Mouse (Mus musculus): ENCODE measurements around the gene Itgb3bp. TPM values are rescaled to one million over a fixed set of nuclear protein-coding genes. Genes with fewer than 3 reads are reported as not detected.
A peak's percentile ranks its signal among the peaks of the same experiment; 100 is the strongest.

Gene Itgb3bp
- 1 to 10 TPM; 4.7 to 5.6 TPM for total RNA-seq (2021)
- long read RNA-seq, experiment 1, transcript Itgb3bp-204 (9 exons, 2,806 nt): major isoform, 6 of 19 reads
- long read RNA-seq, experiment 1, partial matches to known transcripts: 2 of 19 reads
- long read RNA-seq, experiment 1, other reads (novel, unspliced or antisense): 11 of 19 reads
- long read RNA-seq, experiment 2, partial matches to known transcripts: 0 of 9 reads
- long read RNA-seq, experiment 2, other reads (novel, unspliced or antisense): 6 of 9 reads

DNA sequence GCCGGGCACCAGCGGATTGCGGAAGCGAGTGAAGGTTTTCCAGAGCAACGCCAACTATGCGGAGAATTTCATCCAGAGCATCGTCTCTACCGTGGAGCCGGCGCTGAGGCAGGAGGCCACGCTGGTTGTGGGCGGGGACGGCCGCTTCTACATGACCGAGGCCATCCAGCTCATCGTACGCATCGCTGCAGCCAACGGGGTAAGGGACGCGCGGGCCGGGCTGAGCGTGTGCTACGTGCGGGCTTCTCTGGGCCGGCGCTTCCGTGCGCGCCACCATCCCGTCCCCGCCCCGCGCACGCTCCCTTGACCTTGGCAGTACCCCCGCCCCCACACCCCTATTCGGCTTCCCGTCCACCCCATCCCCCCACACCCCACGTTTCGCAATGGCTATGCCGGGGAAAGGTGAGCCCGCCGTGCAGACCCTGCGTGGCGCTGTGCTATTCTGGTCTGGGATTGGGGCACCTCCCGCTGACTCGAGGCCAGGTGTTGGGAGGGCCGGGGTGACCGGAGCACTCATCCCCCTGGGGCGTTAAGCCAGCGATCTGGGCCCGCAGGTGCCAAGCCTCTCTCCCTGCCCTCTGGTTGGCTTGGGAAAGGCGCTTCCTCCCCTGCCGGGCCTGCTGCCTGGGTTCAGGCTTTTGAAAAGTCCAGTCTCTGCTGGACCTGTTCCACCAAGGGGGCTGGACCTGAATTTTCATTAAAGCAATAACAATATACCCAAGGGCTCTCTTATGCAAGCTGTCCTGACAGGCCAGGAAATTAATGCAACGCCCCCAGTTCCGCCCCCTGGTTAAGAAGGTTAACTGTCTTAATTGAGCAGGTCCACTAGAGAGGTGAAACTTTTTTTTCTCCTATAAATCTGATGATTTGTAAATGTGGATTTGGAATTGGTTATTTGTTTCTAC lies at the start of gene Itgb3bp:
Gene Itgb3bp, minus strand, starts transcription at position 201 of the 905 bp plus-strand sequence.
- DNase-seq: peak; percentile 85 to 86
- intact Hi-C loops (cut with DNase I): loop anchor here (2.0 kb wide), 1 partner anchor 45 kb away; no protein-coding TSS in a partner anchor

DNA sequence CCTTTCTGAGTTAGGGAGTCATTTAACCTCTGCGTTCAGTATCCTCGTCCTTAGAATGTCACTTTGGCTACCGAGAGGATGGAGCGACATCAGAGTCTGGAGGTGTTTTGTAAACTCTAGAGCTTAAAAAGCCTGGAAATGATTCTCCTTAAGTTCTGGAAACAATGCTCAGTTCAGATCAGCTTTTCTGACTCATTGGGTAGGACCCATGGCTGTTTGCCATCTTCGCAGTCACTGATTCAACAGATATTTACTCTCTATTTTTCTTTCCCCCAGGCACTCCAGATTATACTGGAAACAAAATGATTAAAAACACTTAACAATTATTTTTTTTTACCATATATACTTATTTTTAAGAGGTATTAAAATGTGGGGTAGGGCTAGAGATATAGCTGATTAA lies 49.7 kb upstream of the Itgb3bp start:
- intact Hi-C loops (cut with DNase I): no loop called here
- peak in 1 of 2 experiments; percentile 56 for DNase-seq

DNA sequence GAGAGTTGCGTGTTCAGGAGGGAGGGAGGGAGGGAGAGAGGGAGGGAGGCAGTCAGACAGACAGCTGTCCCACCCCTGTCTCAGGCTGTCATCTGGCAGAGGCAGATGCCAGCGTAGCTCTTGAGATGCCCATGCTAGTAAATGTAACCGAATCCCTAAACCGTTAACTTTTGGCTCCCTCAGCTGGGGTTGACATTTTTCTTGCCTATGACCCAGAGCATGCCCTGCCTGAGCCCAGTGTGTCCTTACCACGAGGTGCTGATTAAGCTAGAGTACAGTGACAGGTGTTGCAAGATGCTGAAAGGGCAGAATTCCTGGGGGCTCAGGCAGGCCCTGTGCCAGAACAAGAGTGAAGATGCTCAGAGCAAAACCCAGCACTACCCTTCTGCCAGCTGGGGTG lies 44.8 kb upstream of the Itgb3bp start:
- intact Hi-C loops (cut with DNase I): loop anchor here (2.0 kb wide), 1 partner anchor 44 kb away; no protein-coding TSS in a partner anchor
- peak; percentile 54 to 61 for DNase-seq

DNA sequence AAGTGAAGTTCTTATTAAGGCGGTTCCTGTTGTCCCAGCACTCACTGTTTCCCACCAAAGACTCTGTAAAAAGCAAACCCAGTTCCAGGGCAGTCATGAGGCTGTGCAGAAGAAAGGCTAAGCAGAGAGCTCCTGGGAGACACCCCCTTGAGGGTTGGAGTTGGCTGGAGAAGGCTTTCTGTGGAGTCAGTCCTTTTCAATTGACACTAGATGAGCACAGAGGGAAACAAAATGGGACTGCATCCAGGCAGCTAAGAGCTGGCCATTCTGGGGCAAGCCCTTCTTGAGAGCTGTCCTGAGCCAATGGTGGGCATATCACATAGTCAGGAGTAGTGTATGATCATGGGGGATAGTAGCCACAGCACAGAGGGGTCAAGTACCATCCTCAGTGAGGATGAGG lies 44.3 kb upstream of the Itgb3bp start:
- intact Hi-C loops (cut with DNase I): loop anchor here (2.0 kb wide), 1 partner anchor 43 kb away; no protein-coding TSS in a partner anchor
- peak; percentile 51 to 66 for DNase-seq

DNA sequence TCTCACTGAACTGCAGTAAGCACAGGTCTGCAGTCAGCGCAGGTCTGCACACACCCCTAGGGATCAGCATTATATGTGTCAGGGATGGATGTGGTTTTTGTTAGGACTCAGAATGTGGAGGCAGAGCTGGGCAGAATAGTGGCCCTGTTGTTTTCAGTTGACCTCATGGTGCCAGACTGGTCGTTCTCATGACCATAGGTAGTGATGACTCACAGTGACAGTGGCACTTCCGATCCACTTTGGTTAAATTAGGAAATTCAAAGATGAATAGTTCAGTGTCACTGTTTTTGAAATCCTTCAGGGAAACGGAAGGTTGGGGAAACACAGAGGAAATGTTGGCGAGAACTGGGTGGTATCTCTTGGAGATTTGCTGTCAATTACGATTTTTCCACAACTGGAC lies 43.3 kb upstream of the Itgb3bp start:
- no peak for DNase-seq
- intact Hi-C loops (cut with DNase I): no loop called here

DNA sequence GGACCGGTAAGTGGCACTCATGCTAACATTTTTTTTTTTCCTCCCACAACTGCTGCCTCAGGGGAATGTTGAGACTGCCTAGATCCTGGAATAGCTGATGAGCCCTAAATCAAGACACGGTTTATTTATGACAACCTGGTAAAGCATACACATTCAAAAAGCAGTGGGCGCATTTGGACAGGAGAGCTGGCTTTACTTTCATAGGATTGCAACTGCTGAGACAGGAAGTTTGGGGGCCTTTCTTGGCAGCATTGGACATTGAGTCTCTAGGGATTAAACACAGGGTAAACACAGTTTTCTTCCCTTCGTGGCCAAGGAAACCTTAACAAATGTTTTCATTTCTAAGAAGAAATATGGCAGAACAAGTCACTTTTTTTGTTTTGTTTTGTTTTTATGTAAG lies 40.5 kb upstream of the Itgb3bp start:
- no peak for DNase-seq
- intact Hi-C loops (cut with DNase I): no loop called here

DNA sequence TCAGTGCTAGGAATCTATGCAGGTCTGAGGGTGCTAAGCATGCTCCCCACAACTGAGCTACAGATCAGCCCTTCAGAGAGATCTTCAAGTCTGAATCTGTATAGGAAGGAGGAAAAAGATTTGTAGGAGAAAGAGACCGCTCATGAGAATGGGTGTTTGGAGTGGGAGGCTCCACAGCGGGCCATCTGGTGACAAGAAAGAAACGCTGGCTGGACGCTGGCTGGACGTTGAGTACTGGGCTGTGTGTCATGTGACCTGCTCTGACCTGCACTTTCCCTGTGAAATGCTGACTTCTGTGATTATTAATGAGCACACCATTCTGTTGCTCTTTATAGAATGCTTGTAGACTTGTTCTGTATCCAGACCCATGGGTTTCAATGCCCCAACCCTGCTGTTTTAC lies 39.7 kb upstream of the Itgb3bp start:
- intact Hi-C loops (cut with DNase I): no loop called here
- DNase-seq: peak in 1 of 2 experiments; percentile 44

DNA sequence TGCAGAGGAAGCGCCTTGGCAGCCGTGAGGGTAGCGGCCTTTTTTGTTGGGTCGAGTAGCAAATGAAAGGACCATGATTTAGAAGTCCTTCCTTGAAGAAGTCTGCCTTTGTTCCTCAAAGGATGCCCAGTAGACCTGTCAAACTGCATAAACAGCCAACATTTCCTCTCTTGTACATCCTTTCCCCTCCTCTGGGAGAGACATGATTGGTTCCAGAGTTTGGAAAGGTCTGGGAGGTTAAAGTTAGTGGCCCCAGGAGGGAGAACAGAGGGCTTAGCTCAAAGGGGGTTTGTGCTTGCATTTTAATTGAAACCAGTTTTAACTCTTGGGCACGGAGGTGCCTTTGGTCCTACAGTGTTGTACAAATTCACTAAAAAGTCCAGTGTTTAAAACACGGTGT lies 36.9 kb upstream of the Itgb3bp start:
- intact Hi-C loops (cut with DNase I): no loop called here
- DNase-seq: no peak

DNA sequence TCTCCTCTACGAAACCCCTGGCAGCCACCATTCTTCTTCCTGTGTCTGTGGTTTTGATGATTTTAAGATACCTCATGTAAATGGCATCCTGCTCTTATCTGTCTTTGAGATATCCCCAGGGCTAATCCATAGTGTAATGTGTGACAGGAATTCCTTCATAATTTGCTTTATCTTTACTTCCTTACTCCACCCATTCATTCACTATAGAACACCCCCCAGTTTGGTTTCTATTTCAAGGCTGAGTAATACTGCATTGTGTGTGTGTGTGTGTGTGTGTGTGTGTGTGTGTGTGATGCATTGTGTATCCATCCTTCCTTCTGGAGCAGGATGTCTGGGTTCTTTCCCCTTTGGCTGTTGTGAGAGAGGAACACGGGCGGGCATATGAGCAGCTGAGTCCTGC lies 29.7 kb upstream of the Itgb3bp start:
- intact Hi-C loops (cut with DNase I): no loop called here
- no peak for DNase-seq

DNA sequence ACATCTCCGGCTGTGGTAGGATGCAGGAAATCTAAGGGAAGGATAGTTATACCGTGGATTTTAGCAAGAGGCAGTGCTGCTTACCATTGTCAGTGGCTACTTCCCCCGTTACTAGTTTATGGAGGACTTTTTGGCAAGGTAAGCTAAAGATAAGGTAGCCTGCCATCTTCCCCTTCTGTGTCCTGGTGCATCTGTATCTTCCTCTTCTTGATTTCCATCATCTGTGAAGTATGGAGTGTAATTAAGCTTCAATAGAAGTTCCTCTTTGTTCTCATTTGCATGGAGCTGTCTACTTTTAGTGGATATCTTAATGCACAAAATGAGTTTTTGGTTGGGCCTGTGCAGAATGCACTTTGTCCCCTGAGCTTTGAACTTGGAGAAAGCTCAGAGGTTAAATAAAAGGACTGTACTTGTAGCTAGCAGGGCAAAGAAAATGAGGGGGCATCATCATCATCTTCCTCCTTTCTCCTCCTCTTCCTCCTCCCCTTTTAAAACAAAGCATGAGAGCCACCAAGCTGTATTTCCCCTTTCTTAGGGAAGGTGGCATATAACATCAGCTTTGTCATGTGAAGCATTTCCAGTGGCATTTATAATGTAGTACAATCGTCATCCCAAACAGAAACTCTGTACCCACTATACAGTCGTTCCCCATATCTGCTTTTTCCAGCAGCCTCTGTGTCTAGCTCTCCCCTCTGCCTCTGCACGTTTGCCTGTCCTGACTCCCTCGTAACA lies 28.6 kb upstream of the Itgb3bp start:
- intact Hi-C loops (cut with DNase I): no loop called here

DNA sequence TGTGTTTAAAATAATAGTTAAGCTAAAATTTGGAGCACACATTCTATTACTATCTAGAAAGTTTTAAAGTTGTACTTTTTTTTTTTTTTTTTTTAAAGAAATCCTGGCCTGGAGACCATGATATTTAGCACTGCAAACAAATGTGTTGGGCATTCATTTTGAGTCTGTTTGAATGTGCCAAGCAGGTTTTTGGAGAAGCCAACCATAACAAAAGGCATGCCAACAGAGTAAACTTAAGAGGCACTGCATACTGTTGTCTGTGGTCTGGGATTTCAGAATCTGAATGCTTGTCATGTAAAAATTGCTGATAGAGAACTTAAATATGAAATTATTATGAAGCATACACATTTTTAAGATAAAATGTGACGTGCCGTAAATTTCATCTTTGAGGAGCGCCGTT lies 27.6 kb upstream of the Itgb3bp start:
- intact Hi-C loops (cut with DNase I): no loop called here
- no peak for DNase-seq

More for the DNA sequence above, 28.6 kb upstream of the Itgb3bp start:
- no peak for DNase-seq

DNA sequence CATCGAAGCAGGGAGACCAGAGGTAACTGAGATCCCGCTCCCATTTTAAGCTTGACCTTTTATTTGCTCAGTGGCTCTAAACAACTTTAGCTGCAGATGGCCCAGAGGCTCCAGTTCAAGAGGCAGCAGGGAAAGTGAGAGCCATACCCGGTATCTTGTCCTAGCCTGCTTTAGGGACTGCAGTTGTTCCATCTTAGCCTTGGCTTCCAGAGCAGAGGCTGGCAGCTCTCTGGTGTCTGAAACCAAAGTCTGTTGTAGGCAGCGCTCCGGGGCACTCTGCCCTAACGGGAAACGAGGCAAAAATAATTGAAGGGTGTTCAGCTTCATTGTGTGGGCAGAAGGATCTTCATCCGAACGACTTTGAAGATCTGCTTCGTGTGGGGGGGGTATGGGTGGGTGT lies 25.8 kb upstream of the Itgb3bp start:
- intact Hi-C loops (cut with DNase I): no loop called here
- peak; percentile 54 to 57 for DNase-seq

DNA sequence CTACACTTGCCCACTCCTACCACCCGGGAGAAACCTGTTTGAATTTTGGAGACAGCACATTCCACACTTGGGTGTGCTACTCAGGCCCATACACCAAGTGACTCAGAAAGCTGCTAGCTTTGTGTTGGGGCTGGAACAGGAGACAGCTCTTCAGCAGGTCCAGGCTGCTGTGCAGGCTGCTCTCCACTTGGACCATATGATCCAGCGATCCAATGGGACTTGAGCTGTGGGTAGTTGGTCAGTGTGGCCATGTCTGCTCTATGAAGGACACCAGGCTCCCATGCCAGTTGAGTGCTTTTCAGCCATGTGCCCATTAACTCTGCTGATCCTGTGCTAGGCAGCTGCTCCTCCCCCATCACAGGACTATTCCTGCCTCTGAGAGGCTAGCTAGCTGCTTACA lies 24.3 kb upstream of the Itgb3bp start:
- intact Hi-C loops (cut with DNase I): no loop called here
- no peak for DNase-seq

DNA sequence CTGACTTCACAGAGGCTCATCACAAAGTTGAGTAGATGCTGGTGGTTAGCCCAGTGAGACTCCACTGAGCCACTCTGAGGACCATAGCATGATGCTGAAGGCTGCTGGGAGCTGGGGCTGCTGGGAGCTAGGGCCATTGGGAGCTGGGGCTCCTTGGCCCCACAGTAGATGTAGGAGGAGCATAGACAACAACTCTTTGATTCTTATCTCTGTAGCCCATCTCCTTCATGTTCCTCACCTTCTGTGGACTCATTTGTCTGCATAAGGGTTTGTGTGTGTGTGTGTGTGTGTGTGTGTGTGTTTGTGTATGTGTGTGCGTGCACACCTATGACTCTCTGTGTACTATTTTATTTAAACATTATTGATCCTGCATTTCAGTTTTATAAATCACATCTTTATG lies 18.3 kb upstream of the Itgb3bp start:
- DNase-seq: no peak
- intact Hi-C loops (cut with DNase I): no loop called here

DNA sequence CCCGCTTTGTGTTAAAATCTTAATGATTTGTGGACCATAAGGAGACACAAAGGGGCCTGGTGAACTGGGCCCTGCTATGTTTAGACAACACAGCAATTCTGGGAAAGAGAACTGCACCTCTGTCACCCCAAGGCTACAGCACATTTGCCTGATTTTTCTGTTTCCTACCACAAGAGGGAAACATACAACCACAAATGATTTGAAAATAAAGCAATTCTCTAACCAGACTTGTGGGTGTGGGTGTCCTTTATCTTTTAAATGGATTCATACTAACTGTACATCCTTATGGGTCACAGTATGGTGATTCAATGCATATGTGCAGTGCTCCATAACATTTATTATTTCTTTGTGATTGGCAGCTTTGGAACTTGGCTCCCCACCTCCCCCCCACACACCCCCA lies 17.6 kb upstream of the Itgb3bp start:
- intact Hi-C loops (cut with DNase I): no loop called here
- no peak for DNase-seq

DNA sequence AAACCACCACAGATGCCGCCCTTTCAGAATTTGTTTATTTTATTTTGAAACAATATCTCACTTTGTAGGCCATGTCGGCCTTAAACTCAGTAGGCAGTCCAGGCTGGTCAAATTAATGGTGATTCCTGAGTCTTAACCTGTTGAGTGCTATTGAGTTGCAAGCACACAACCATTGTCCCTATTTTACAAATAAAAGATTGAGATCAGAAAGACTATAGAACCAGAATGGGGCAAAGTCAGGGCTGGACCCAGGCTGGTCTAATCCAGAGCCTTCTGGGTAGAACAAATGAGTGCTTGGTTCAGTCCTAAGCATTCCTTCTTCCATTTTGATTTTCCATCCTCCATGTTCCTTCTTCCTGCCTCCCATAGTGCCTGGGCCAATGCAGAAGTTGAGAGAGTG lies 16.9 kb upstream of the Itgb3bp start:
- intact Hi-C loops (cut with DNase I): no loop called here
- DNase-seq: no peak

DNA sequence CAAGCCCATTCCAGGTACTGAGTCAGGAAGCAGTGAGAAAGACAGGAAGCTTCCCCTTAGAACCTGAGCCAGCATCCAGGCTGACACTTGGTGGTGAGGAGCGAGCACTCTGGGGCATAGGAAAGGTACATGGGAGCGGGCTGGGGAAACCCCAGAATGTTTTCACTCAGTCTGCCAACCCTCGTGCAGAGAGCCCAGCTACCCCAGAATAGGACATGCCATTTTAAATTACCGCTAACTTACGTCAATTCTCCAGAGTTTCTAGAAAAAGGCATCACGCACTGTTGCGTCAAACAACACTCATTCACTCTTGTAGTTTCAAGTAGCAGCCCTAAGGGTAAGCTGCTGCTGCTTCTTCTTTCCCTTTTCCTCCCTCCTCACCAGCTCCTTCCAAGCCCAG lies 15.4 kb upstream of the Itgb3bp start:
- DNase-seq: no peak
- intact Hi-C loops (cut with DNase I): no loop called here

DNA sequence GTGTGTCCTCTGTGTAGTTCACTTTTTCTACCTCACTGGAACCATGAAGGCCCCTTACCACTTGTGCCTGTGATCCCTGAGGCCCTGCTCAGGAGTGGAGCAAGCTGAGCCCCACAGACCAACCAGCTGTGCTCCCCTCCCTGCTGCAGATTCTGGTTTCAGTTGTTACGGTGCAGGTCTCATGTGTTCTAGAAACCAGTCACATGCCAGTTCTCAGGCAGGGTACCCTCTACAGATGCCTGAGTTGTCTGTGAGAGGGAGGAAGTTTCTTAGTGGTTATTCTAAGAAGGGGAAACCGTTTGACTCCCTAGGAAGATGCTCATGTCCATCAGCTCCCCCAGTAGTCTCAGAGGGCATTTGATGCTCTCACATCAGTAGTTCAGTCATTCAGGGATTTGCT lies 15.0 kb upstream of the Itgb3bp start:
- no peak for DNase-seq
- intact Hi-C loops (cut with DNase I): no loop called here

DNA sequence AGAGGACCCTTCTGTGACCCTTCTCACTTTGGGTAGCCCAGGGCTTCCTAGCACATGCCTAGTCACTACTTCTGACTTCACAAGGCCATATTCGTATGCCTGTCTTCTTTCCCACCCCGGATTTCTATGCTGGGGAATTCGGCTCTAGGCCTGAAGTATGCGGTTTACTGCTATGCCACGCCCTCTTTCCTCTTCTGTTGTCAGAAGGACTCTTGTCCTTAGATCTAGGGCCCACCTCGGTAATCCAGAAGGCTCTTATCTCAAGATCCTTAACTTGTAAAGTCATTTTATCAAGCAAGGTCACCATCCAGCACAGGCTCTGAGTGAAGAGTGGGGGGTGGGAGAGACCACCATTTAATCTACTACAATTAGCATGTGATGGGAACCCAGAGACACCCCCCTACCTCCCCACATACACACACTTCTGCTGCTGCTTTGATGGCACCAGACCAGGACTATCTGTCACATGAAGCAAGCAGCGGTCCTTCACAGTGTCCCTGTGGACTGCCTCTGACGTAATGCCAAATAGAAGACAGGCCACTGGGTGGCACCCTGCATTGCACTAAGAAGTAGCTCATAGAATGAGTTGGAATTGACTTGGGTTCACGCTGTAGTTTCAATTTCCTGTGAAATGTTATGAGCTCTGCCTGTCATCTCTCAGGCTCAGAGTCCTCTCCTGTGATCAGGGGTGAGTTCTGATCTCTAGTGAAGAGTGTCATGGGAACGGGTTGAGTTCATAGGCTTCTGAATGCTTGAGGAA lies 12.2 kb upstream of the Itgb3bp start:
- intact Hi-C loops (cut with DNase I): no loop called here
- no peak for DNase-seq

DNA sequence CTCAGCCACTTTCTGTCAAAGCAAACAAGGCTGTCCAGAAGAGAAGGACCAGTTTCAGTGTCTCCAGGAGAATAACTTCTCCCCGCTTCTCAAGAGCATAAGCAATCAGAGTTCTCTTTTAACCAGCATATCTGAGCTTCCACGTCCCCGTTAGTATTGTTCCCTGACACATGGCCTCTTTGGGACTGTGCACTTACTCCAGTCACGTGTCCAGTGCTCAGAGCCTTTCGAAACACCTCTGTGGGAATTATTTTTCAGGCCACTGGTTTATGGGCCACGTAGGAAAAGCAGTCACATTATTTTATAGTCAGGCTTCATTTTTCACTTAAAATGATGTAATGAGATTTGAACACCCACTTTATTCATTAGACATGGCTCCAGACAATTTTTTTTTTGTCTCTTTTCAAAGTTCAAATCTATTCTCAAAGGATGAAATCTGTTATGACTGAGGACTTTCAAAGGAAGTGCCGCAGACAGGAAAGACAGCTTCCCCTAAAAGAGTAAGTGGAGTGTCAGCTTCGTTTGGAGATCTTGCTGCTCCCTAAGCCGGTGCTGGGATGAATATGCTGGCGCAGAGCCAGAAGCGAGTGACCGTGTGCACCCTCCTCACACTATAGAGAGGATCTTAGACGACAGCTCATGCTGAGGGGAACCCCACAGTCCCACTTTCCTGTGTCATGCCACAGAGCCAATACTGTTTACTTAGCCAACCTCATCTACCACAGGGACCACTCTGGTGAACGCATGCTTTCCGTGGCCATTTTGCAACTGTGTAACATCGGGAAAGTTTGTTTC lies 10.3 kb upstream of the Itgb3bp start:
- no peak for DNase-seq
- intact Hi-C loops (cut with DNase I): no loop called here

Data from gastrocnemius, postnatal 36 days (tissue).